Mouse (Mus musculus): ENCODE results near the gene Lrrc1.

The Lrrc1 gene

GRCm38 (mm10) chr9:77385611-77386010 is 159.1 kb downstream of the Lrrc1 start:
- DNase-seq (ENCODE audit: low read depth): no peak

- no peak for DNase-seq (ENCODE audit: low read depth)
Observed at GRCm38 (mm10) chr9:77384651-77385050, 160.0 kb downstream of the Lrrc1 start.

GRCm38 (mm10) chr9:77383951-77384350 is 160.7 kb downstream of the Lrrc1 start:
- no peak for DNase-seq (ENCODE audit: low read depth)

GRCm38 (mm10) chr9:77382514-77382913 is 162.2 kb downstream of the Lrrc1 start:
- DNase-seq (ENCODE audit: low read depth): no peak

GRCm38 (mm10) chr9:77381565-77381964 is 163.1 kb downstream of the Lrrc1 start:
- DNase-seq (ENCODE audit: low read depth): peak; percentile 9

All from fibroblast of lung, adult 2 months (primary cell).